Mouse (Mus musculus) heart, adult 11 months (tissue): ENCODE measurements around the gene Mr1.
A peak's percentile ranks its signal among the peaks of the same experiment; 100 is the strongest.

Experiments
- DNase-seq: peaks from one replicate; pipeline ENCODE4 v3.0.0; 2022

The Mr1 gene

DNA sequence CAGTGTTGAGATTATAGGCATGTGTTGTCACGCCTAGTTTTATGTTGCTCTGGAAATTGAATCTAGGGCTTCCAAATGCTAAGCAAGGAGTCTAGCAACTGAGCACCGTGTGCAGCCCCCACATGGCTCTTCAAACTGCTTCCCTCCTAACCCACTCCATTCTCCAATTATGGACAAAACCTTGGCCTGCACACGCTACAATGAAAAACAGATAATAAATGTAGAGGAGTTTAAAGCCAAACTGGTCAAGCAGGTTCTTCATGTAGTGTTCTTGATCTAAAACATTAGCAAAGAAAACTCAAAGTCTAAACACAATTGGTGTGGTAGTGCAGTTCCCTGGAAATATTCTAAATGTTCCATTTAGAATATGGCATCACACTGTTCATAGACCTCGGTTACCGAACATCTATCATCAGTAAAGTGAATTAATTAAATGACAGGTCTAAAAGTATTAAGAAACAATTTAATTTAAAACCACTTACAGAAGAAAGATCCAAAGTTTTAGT lies 19.1 kb downstream of the Mr1 start:
- no peak for DNase-seq

DNA sequence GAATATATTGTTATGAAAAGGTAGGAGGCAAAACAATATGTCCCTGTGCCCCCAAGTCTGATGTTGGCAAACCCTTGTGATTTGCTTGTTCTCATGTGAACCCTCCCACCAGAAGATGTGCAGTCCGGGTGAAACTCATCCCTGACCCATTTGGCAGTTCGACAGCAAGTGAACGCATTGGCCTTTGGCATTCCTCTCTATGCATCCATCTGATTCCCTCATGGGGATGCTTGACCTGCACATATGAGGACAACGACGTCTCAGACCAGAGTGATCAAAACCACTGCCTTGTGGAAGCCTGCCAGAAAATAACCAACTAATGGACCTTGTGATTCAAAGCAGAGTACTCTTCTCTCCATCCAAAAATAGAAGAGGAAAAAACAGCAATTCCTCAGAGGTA lies 19.9 kb downstream of the Mr1 start:
- DNase-seq, result peak; percentile 87

DNA sequence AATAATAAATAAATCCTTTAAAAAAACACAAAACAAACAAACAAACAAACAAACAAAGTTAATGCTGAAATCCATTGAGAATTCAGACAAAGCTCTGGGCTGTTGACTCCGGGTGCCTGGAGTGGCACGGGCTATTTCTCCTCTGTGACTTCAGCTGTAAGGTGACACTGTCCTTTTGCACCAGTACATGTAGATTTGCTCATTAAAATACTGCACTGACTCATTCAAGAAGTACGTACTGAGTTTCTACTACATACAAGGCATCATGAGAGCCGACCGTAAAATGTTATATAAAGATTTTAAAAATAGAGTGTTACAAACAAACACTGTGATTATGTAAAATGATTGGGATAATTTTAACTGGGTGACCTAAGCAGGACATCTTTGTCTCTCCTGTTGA lies 22.2 kb downstream of the Mr1 start:
- DNase-seq, result peak; percentile 88

DNA sequence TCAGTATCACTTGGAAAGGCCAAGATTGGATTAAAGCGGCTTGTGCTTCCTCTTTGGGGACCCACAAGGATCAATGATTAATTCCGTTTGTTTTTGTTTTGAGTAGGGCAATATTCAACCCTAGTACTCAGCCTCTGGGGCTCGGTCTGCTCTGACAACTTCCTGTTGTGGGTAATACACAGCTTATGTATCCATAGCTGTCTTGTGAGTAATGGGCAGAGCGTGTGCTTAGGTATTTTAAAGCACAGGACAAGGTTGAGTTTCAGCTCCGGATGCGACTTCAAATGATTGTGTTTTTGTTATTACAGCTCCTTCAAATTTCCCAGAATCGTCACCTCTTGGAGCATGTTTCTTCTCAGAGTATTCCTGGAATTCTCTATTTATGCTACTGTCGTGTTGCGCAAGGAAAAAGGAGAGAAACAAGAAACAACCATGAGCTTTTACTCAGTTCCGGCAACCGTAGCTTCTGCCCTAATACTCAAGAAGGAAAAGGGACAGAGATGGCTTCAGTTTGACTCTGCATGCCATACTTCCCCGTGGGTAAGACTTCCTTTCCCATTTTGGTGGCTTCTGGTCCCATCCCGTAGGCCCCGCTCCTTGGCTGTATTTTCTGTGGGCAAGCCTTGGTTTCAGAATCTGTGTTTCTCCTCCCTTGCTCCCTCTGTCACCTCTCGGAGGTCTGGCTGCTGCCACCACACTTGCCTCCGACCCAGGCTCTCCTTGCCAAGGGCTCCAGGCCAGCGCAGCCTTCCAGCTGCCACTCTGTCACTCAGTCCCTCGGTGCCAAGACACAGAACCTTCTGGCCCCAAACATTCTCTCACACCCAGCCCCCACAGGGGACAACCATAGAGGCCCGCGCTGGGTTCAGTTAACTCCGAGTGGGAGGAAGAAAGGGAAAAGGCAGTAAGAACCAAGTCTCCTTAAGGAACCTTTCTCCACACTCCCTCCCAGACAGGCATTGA lies 24.4 kb downstream of the Mr1 start:
- peak; percentile 99 for DNase-seq

DNA sequence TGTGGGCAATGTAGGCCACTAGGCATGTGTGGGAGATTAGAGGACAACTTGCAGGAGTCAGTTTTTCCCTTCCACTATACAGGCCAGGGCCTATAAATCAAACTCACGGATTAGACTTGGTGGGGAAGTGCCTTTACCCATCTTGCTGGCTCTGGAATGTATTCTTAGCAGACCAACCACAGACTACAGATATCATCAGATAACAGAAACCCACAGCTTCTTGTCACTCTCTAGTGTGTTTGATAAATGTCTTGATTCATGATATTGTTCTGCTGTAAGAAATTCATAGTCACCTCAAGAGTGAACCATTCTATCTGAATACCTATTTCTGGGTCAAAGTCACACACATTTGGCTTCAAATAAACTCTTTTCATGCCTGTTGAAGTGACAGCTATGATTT lies 26.9 kb downstream of the Mr1 start:
- DNase-seq, result no peak

DNA sequence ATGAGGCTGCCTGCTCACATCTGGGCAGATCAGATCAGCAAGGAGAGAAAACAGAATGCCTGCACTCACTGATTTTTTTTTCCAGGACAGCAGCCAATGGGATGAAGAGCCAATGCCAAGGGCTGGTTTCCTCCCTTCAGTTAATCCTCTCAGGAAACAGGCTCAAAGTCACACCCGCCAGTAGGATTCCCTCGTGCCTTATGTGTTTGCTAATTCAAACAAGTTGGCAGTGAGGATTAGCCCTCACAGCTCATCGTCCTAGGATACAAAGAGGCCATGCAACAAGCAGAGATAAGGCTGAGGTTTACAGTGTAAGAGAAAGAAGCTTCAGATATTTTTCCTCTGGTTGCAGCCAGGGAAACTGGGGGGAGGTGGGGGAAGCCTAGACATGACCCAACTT lies 32.7 kb downstream of the Mr1 start:
- DNase-seq, result no peak

DNA sequence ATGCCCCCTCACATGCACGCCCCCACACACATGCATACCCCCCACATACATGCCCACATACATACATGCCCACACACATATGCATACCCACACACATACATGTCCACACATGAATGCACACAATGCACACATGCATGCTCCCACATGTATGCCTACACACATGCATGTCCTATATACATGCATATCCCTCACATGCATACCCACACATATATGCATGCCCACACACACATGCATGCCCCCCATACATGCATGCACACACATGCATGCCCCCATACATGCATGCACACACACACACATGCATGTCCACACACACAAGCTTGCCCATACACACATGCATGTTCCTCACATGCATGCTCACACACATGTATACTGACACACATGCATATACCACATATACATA lies 33.7 kb downstream of the Mr1 start:
- DNase-seq, result no peak

DNA sequence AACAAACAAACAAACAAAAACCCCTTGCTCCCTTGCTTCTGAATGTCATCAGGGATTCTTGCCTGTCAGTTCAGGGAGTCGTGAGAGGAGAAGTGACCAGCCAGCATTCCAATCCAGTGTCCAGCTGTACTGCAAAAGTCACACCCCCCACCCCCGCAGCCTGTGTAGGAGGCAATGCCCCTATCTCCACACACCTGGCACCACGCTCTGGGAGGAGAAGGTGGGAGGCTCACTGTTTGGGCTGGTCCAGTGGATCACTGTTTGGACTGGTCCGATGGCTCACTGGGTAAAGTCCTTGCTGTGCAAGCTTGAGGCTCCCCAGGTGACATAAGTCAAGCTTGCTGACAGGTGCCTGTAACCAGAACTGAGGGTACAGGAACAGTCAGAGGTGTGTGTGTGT lies 34.5 kb downstream of the Mr1 start:
- peak; percentile 75 for DNase-seq

DNA sequence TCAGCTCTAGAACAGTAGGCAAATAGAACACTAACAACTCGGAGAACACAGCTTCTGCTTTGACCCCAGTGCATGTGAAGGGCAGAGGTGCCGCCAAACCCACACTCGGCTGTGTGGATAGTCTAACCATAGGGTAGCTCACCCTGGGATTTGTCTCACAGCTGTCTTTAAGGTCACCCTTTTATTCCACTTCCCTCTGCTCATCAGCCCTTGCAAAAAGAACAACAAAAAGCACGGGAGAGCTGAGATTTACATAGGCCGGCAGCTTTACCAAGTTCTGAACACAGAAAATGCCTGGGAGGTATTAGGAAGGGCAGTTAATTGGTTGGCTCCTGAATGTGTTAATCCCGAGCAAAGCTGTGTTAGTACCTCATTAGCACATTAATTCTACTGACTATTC lies 35.1 kb downstream of the Mr1 start:
- peak; percentile 85 for DNase-seq

DNA sequence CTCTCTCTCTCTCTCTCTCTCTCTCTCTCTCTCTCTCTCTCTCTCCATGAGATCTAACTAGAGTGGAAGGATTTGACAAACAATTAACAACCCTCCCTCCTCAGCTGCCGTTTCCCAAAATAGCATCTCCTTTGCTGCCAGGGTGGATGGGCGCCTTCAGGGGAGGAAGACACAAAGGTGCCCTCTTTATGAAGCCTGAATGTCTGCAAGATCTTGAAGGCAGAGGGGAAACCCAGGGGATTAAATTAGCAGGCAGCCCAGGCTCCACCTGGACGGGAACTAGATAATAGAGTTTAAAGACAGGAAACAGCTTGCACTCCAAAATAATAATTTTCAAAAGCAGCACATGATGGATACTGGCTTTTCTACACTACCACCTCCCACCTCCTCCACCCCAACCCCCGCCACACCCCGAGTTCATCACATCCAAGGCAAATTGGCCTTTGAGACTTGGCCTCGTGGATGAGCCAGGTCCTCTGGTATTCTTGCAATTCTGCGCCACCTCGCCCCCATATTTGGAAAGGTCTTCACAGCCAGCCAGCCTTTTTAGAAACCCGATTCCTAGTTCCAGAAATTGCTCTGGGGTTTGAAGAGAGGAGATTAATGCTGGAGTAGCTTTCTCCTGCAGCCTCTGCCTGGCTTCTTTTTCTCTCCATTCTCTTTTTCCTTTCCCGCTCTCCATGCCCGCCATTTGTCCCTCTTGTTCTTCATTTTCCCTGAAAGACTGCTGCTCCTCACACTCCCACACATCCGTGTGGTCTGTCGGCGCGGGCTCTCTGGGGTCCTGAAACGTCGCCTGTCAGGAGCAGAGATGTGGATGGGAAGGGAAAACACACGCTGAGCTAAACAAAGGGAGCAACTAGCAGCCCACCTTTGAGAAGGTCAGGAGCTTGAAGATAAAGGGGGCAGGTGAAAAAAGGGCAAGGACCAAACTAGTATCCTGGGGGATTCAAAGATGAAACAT lies 36.9 kb downstream of the Mr1 start:
- peak; percentile 94 for DNase-seq

DNA sequence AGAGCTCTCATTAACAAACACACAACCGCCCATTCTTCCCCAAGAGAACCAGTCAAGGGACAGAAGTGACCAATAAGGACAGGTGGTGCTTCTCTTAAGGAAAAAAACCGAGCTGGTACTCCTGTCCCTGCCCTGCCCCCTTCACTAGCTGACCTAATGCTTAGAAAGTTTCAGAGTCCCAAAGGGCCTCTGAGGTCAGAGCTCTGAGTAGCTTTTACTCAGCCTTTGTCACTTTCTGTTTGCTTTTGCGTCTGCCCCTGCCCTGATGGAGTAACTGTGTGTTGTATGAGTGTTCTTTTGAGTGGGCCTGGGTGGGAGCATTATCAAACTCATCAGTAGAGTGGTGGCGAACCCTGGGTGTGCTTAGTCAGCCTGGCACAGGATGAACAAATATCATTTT lies 38.2 kb downstream of the Mr1 start:
- DNase-seq, result peak; percentile 94

DNA sequence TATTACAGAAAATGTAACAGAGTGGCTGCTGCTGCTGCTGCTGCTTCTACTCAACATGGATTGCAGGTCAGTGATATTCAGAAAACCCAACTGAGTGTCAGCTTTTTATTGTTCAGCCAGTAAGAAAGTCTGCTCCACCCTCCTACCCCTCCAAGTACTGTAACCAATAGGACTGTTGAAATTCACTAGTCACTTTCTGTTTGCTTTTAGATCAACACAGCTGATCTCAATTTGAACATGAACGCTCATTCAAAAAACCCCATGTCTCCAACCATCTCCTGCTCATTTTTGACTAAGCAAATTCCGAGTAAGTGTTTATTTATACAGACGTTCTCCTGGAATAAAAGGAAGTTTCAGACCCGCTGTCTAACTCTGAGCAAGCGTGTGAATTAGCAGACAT lies 38.8 kb downstream of the Mr1 start:
- no peak for DNase-seq

DNA sequence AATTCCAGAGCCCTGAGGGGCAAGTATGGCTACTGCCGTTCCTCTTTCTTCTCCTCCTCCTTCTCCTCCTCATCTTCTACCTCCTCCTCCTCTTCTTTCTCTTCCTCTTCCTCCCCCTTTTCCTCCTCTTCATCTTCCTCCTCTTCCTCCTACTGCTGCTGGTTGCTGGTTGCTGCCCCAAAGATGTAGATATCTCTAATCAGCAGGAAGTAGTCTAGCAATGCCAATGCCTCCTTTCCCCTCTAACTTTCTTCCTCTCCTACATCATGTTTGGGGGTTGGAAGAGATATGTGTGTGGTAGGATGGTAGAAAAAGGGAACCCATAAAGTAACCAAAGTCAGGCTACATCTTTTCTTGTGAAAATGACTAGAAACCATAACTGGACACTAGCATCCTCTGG lies 40.3 kb downstream of the Mr1 start:
- DNase-seq, result no peak

DNA sequence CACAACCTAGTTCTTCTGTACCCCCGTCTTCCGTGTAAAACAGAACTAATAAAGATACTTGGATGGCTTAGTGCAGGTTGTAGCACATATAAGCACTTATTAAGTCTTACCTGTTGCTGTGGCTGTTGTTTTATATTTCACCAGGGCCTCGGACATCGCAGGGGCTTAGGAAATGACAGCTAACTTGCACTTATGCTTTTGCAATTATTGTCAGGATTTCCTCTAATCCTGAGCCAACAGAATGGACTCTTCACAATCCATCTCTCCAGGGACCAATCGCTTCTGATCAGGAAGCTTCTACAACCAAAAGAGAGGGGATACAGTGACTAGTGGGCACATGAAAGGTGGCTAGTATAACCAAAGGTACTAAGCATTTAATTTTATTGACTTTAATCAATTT lies 42.6 kb downstream of the Mr1 start:
- DNase-seq, result peak; percentile 91

DNA sequence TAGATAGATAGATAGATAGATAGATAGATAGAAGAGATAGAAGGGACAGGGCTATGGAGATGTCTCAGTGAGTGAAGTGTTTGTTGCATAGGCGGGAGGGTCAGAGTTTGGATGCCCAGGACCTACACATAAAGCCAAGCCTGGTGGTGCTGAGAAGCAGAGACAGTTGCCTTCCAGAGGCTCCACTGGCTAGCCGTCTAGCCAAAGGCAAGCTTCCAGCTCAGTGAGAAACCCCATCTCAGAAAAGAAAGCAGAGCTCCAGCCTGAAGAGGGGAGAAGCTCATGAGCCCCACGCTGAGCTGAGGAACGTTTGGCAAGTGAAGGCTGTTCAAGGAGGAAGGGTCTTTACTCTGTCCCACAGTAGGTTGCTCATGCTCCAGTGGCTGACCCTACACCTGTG lies 44.0 kb downstream of the Mr1 start:
- DNase-seq, result no peak

DNA sequence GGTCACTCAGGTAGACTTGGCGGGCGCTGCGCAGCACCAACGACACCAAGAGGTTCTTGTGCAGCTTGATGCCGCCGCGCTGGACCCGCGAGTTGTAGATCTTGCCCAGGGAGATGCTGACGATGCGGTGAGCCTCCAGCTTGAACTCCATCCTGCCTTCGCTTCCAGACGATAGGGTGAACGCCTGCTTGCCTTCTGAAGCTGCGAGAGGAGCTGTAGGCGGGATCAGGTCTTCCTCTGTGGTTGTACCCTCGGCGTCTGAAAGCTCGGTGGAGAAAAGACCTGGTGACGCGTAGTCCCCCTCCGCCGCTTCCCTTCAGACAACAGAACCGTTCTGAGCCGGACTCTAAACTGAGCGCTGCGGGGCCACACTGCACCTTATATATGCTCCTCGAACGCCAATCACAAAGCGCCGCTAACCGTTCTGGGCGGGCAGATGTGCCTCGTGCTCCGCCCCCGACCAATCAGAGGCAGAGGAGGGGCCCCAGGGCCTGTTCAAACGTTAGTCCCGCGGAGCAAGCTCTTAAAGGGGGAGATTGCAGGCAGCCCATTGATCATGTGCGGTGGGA lies 47.2 kb downstream of the Mr1 start, which contains the start of gene Ier5:
Gene Ier5 (minus strand): TSS at position 357 of the 569 bp plus-strand sequence.
- DNase-seq, result peak; percentile 100

DNA sequence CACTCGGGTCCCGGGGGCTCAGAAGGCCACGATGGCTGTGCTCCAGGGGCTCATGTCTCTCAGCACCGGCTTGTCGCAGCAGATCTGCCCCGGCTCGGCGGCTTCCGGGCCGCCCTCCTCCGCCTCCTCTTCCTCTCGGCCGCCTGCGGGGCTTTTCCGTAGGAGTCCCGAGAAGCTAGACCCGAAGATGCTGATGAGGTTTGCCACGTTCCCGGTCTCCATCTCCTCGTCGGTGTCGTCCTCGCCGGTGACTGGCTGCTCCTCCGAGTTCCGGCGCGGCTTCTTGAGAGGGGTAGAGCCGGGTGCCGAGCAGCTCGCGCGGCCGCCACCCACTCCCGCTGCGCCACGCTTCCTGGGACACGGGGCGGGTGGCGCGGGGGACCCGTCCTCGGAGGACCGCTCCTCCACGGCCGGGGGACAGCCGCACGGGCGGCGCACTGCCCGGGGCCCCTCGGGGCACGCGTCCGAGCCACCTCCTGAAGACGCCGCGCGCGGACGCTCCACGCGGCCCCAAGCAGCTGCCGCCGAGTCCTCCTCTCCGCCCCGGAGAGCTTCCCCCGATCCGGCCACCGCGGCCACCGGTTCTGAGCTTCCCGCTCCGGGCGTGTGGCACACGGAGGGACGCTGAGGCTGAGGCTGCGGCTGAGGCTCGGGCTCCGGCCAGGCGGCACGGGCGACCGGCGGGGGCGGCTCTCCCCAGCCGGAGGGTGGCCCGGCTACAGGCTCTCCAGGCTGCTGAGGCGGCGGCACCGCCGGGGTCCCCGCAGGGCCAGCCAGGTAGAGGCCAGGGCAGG lies 47.9 kb downstream of the Mr1 start:
- DNase-seq, result peak; percentile 98

DNA sequence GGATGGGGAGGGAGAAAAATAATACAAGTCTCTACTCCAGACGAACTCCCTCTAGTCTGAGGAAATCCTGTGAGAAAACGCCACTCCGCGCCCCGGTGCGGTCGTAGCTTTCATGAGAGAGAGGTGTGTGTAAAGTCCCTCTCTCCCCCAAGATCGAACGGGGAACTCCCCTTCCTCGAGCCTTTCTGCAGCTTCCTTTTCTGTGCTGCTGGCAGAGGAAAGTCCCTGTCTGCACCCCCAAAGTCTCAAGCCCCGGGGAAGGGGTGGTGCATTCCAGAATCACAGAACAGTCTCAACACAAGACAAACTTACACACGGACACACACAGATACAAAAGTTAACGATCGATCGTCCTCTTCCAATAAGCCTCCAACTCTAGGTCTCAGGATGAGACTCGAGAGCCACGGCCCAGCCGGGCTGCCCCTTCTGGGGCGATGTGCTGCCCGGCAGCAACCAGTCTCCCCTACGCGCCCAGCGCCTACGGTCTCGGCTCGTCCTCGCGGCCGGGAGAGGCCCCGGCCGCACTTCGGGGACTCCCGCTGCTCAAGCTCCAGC lies 48.6 kb downstream of the Mr1 start:
- peak; percentile 97 for DNase-seq

DNA sequence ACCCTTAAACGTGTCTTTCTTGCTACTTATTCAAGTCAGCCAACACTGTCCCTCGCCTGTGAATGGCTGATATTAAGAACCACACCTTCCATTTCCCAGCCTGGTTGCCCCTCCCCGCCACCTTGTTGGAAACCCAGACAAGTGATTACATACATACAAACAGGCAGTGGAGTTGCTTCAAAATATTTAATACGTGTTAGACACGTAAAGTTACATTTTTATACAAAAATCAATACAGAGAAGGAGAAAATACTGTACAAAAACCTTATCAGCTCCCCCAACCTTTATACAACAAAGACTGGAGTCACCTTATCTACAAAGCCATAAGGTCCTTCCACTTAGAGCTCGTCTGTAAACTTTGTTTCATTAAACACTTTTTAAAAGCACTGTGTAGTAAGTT lies 49.3 kb downstream of the Mr1 start:
- DNase-seq, result peak; percentile 94

DNA sequence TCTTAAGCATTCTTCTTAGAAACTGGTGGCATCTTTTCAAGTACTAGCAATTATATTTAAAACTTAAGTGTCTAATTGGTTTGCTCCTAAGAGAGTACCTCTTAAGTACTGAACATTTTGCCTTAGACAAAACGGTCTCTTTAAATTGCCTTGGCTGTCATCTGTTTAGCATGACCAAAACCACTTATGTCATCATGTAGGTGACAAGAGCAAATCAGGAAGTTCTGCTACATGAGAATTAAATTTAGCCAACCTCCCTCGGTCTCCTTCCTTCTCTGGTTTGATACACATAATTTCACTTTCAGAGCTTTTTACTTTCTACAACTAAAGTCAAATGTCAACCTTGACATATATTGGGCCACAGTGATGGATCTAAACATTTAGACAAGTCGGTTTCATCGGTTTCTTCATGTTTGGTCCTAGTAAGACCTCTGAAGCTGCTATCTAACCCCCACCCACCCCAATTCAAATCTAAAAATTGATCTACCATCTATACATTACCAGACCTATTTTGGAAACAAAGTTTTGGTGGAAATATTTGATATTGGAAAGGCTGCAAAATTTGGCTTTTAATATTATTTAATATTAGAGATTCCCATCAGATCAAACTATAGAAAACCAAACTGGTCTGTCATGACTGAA lies 49.9 kb downstream of the Mr1 start:
- DNase-seq, result no peak

DNA sequence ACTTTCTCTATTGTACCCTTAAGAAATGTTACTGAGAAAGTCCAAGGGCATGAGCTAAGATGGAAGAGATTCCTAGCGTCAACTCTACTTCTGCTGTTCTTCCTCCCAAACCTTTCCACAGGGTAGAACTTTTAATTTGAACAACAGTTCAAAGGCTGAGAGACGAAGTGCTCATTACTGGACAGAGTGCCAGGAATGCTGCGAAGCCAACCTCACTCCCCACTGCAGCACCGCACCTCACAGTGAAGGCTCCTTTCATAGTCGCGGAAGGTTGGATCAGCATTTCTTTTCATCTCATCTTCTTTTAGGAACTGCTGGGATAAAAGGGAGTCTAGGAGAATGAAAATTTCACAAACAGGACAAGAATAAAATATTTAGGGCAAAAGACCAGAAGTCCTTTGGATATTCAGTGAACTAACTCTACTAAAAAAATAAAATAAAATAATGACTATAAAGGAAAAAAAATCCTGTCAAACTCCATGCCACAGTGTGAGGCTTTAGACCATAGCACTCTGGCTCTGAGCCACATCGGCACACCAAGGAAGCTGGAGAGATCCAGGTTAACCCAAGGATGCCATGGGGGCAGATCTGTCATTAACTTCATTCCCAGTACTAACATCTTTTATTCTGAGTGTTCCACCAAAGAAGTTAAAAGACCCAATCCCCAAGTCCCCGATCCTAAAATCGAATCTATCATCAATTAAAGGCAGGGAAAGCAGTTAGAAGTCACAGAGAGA lies 52.5 kb downstream of the Mr1 start:
- DNase-seq, result no peak
